Mouse (Mus musculus) Patski (cell line): Measurements from ENCODE around the gene Trcg1. TPM values are rescaled to one million over a fixed set of nuclear protein-coding genes. Genes with fewer than 3 reads are reported as not detected.

Experiments used
- ATAC-seq: fragments of 100-300 bp; one replicate; pipeline ENCODE4 v1.8.0; 2021
- CTCF ChIA-PET: fragments of 350-600 bp; sonication (Branson Sonifier 250); formaldehyde crosslinking; loops from one replicate; lab custom pipeline; 2022; ENCODE audit warnings: inconsistent platforms; lab: Charles Lee
- POLR2A ChIA-PET: fragments of 350-600 bp; sonication (Branson Sonifier 250); formaldehyde crosslinking; loops from one replicate; lab custom pipeline; 2022; ENCODE audit warnings: antibody characterized with exemption, inconsistent platforms; lab: Charles Lee
- DNase-seq: peaks from one replicate; pipeline ENCODE4 v3.0.0-alpha.2; 2011; ENCODE audit warnings: low read depth, low spot score
- H3K27me3 ChIP-seq: fragments of 371-371 bp; one replicate; pipeline ENCODE4 v1.5.1; 2021
- CTCF ChIP-seq: fragments of 100-300 bp; IDR thresholded peaks from one replicate; pipeline ENCODE4 v1.5.1; 2021
- in situ Hi-C: fragments of 300-500 bp; cut with MboI; formaldehyde crosslinking; loops from 3 replicates; pipeline ENCODE4 v1.11.1; 2018; ENCODE audit warnings: low pct_unique_long_range_greater_than_20kb, mixed read lengths
- polyA plus RNA-seq: library from polyadenylated mRNA; unstranded; gene quantifications from one replicate; pipeline ENCODE4 v1.2.3, GENCODE M21; 2021

The Trcg1 gene
- polyA plus RNA-seq, 1 experiment from 2014 or later: not detected

DNA sequence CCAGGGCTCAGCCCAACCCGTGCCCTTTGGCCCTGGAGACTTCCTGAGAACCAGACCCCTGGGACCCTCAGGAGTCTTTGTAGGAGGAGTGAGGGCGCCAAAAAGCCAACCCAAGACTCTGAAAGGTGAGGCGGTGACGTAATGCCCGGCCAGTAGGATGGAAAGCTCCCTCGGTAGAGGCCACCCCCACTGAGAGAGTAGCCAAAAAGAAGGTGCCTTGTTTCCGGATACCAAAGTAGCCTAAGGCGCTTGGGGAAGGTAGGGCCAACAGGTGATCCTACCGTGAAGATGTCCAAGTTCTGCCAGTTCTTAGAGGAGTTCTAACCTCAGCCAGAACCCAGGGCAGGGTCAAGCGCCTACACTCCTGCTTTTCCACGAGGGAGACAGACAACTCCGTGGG is 24.6 kb downstream of the Trcg1 start:
- in situ Hi-C loops: loop anchor here (5.0 kb wide), 2 partner anchors 76 to 171 kb away; no protein-coding TSS in a partner anchor
- CTCF ChIA-PET: interaction anchor here (2.0 to 2.1 kb wide), 2 partner anchors 174 to 177 kb away, joined by 5 read pairs; no protein-coding TSS in a partner anchor
- POLR2A ChIA-PET: interaction anchor here (1.6 to 3.0 kb wide), 2 partner anchors 12 to 172 kb away, joined by 4 to 13 read pairs; no protein-coding TSS in a partner anchor
- no peaks in the 10 kb centered on the region for H3K27me3 ChIP-seq
- DNase-seq (no peak), ATAC-seq (no peak)
- no peak for TF ChIP-seq CTCF

GRCm38 (mm10) chr9:57261516-57261912 is 25.2 kb downstream of the Trcg1 start:
- H3K27me3 ChIP-seq: no peaks in the 10 kb centered on the region
- ChIA-PET POLR2A (interaction anchor here (1.0 to 3.0 kb wide), 4 partner anchors 8 to 177 kb away, joined by 3 to 13 read pairs (median 4); no protein-coding TSS in a partner anchor), CTCF (interaction anchor here (1.0 to 2.1 kb wide), 4 partner anchors 17 to 176 kb away, joined by 5 to 6 read pairs (median 5); no protein-coding TSS in a partner anchor)
- no peak for DNase-seq
- ATAC-seq: no peak
- no peak for TF ChIP-seq CTCF
- in situ Hi-C loops: loop anchor here (5.0 kb wide), 2 partner anchors 76 to 171 kb away; no protein-coding TSS in a partner anchor

GRCm38 (mm10) chr9:57261913-57262794 is 25.8 kb downstream of the Trcg1 start, which contains the start of gene 1700017B05Rik:
Gene 1700017B05Rik, minus strand, starts transcription at chr9:57262612.
- DNase-seq (no peak), ATAC-seq (peak; percentile 65)
- in situ Hi-C loops: loop anchor here (5.0 kb wide), 2 partner anchors 75 to 170 kb away; no protein-coding TSS in a partner anchor
- no peaks in the 10 kb centered on the region for H3K27me3 ChIP-seq
- TF ChIP-seq CTCF: no peak
- ChIA-PET CTCF (interaction anchor here (1.0 to 2.1 kb wide), 5 partner anchors 17 to 175 kb away, joined by 5 to 6 read pairs (median 5); no protein-coding TSS in a partner anchor), POLR2A (interaction anchor here (0.7 to 3.0 kb wide), 9 partner anchors 9 to 176 kb away, joined by 3 to 13 read pairs (median 4); no protein-coding TSS in a partner anchor)

GRCm38 (mm10) chr9:57262795-57263684 is 26.7 kb downstream of the Trcg1 start:
- no peak for DNase-seq
- ChIA-PET CTCF (interaction anchor here (1.0 to 2.1 kb wide), 5 partner anchors 16 to 175 kb away, joined by 5 to 6 read pairs (median 5); no protein-coding TSS in a partner anchor), POLR2A (interaction anchor here (1.1 to 3.0 kb wide), 6 partner anchors 15 to 176 kb away, joined by 3 to 13 read pairs (median 4); no protein-coding TSS in a partner anchor)
- no peak for ATAC-seq
- H3K27me3 ChIP-seq: no peaks in the 10 kb centered on the region
- TF ChIP-seq CTCF: no peak
- in situ Hi-C loops: loop anchor here (5.0 kb wide), 2 partner anchors 74 to 169 kb away; no protein-coding TSS in a partner anchor

- ChIA-PET POLR2A (no interaction called here), CTCF (no interaction called here)
- no peak for DNase-seq
- in situ Hi-C loops: no loop called here
- no peak for ATAC-seq
- TF ChIP-seq CTCF: no peak
- H3K27me3 ChIP-seq: no peaks in the 10 kb centered on the region
Observed at GRCm38 (mm10) chr9:57265125-57265524, 28.8 kb downstream of the Trcg1 start.

GRCm38 (mm10) chr9:57267421-57267820 is 31.1 kb downstream of the Trcg1 start:
- no peak for TF ChIP-seq CTCF
- ChIA-PET POLR2A (interaction anchor here (1.3 kb wide), 1 partner anchor 14 kb away, joined by 4 read pairs; no protein-coding TSS in a partner anchor), CTCF (interaction anchor here (1.7 kb wide), 1 partner anchor 9 kb away, joined by 3 read pairs; no protein-coding TSS in a partner anchor)
- DNase-seq: no peak
- no peak for ATAC-seq
- in situ Hi-C loops: no loop called here
- H3K27me3 ChIP-seq: no peaks in the 10 kb centered on the region

DNA sequence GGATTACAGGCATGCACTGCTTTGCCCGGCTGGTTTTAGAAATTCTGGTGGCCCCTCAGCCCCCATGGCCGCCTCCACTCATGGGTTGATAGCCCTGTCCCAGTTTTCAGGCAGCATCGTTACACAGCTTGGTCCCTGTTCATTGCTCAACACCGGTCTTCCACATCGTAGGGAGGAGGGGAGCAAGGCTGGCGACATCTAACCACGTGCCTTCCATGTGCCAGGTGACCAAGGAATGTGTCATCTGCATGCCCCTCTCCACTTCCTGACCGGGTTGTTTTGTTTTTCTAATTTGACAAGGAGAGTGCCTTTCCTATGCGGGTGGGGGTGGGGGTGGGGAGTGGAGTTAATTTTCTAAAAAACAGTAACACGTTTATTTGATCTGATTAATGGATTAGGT is 31.7 kb downstream of the Trcg1 start:
- POLR2A ChIA-PET: interaction anchor here (1.3 kb wide), 1 partner anchor 13 kb away, joined by 4 read pairs; no protein-coding TSS in a partner anchor

GRCm38 (mm10) chr9:57268575-57268974 is 32.2 kb downstream of the Trcg1 start:
- in situ Hi-C loops: no loop called here
- DNase-seq (no peak), ATAC-seq (no peak)
- no peak for TF ChIP-seq CTCF
- POLR2A ChIA-PET: interaction anchor here (1.6 kb wide), 1 partner anchor 10 kb away, joined by 3 read pairs; no protein-coding TSS in a partner anchor
- CTCF ChIA-PET: interaction anchor here (1.4 to 2.0 kb wide), 3 partner anchors 9 to 13 kb away, joined by 3 to 5 read pairs (median 3); no protein-coding TSS in a partner anchor
- H3K27me3 ChIP-seq: no peaks in the 10 kb centered on the region

More for the DNA sequence above, 31.7 kb downstream of the Trcg1 start:
- H3K27me3 ChIP-seq: no peaks in the 10 kb centered on the region
- DNase-seq (no peak), ATAC-seq (no peak)
- in situ Hi-C loops: no loop called here
- CTCF ChIA-PET: interaction anchor here (1.4 to 2.0 kb wide), 3 partner anchors 9 to 13 kb away, joined by 3 to 5 read pairs (median 3); no protein-coding TSS in a partner anchor
- TF ChIP-seq CTCF: no peak

GRCm38 (mm10) chr9:57269384-57269783 is 33.0 kb downstream of the Trcg1 start:
- H3K27me3 ChIP-seq: no peaks in the 10 kb centered on the region
- no peak for TF ChIP-seq CTCF
- ChIA-PET CTCF (interaction anchor here (1.2 to 2.7 kb wide), 3 partner anchors 9 to 14 kb away, joined by 4 to 10 read pairs (median 5); no protein-coding TSS in a partner anchor), POLR2A (interaction anchor here (1.6 kb wide), 1 partner anchor 9 kb away, joined by 3 read pairs; no protein-coding TSS in a partner anchor)
- DNase-seq (no peak), ATAC-seq (no peak)
- in situ Hi-C loops: no loop called here
